Mouse (Mus musculus): ENCODE measurements around the gene Krt14. TPM values are rescaled to one million over a fixed set of nuclear protein-coding genes. Genes with fewer than 3 reads are reported as not detected.

Krt14 gene
- total and polyA plus RNA-seq, 3 experiments: 0.08 to 0.11 TPM; not detected in 1

DNA sequence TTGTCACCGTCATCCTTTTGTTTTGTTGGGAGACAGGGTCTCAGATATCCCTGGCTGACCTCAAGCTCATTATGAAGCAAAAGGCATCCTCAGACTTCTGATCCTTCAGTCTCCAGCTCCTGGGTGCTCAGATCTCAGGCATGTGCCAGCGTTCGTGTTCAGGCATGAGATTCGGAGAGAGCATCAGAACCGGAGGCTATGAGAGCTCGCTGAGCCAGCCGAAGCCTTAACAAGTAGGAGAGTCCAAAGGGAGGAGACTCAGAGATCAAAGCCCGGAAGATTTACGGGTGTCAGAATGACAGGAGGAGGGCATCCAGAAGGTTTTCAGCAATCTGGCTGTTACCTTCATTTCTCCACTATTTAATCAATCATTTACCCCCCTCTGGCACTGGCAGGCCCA lies 30.6 kb downstream of the Krt14 start:
- no peaks in the 10 kb centered on the region for H3K4me1 ChIP-seq (ENCODE audit: insufficient read depth, low read depth, low read length)
- H3K27me3 ChIP-seq (ENCODE audit: insufficient read depth, low read length): no peaks in the 10 kb centered on the region
- ATAC-seq (ENCODE audit: extremely low read depth, insufficient number of reproducible peaks, low FRiP score, poor library complexity, severe bottlenecking): no peak
- H3K4me3 ChIP-seq (ENCODE audit: low read depth, low read length): no peak overlapping the region
- no peaks in the 10 kb centered on the region for H3K36me3 ChIP-seq (replicated peaks)
- TF ChIP-seq GATA2 (IDR thresholded peaks at IDR 0.05; ENCODE audit: borderline replicate concordance, low read depth, low read length) (no peak), POLR2AphosphoS5 (IDR thresholded peaks at IDR 0.05; ENCODE audit: insufficient replicate concordance, low read depth, low read length) (no peak), GATA1 (IDR thresholded peaks at IDR 0.05; ENCODE audit: borderline replicate concordance, low read length) (no peak), TAL1 (conservative IDR thresholded peaks at IDR 0.05; ENCODE audit: low read depth, low read length) (no peak), CTCF (IDR thresholded peaks at IDR 0.05; ENCODE audit: low read depth, low read length) (no peak)
- no peak for DNase-seq (ENCODE audit: low spot score)
- peaks cover 67% of the 10 kb centered on the region for H3K9me3 ChIP-seq (replicated peaks)

DNA sequence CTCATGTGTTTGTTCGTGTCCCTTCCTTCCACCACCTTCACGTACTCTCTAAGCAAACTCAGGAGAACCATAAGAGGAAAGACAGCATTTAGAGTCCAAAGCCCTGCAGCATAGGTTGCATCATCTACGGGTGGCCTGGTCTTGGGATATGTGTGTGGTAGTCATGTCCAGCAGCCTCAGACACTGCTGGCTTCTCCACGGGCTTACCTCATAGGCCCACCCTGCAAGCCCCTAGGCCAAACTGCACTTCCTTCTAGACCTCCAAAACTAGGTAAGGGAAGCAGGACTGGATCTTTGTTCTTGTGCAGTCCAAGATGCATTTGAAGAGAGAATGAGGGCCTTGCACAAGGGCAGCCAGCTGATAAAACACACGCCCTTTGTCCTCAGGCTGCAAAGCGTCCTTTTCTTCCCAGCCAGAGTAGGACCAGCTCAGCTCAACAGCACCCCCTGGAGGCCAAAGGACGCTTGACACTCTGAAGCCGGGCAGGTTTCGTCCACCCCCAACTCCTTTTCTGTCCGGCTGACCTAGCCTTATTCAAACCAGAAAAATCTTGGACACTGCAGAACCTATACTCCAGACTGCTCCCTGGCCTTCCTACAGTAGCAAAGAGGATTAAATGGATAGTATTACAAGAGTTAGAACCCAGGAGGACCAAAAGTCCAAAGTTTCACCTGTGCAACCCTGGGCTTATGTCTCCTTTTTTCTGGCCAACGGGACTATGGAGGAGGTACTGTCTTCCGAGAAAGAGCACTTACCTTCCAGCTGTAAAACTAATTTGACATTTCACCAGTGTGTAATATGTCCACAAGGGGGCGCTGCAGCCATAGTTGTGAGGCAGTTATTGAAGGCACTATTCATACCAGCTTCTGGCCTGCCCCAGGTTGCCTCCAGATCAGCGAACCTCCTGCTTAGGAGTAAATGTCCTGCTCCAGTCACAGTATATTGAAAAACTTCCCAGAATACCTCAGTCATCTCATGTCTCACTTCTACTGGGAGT lies 38.3 kb downstream of the Krt14 start:
- Histone ChIP-seq H3K4me3 (ENCODE audit: low read depth, low read length) (no peak overlapping the region), H3K36me3 (replicated peaks) (no peaks in the 10 kb centered on the region), H3K27me3 (ENCODE audit: insufficient read depth, low read length) (no peaks in the 10 kb centered on the region), H3K4me1 (ENCODE audit: insufficient read depth, low read depth, low read length) (no peaks in the 10 kb centered on the region), H3K9me3 (replicated peaks) (peaks cover 70% of the 10 kb centered on the region)
- DNase-seq (ENCODE audit: low spot score) (no peak), ATAC-seq (ENCODE audit: extremely low read depth, insufficient number of reproducible peaks, low FRiP score, poor library complexity, severe bottlenecking) (no peak)
- TF ChIP-seq POLR2AphosphoS5 (IDR thresholded peaks at IDR 0.05; ENCODE audit: insufficient replicate concordance, low read depth, low read length) (no peak), GATA1 (IDR thresholded peaks at IDR 0.05; ENCODE audit: borderline replicate concordance, low read length) (no peak), GATA2 (IDR thresholded peaks at IDR 0.05; ENCODE audit: borderline replicate concordance, low read depth, low read length) (no peak), CTCF (IDR thresholded peaks at IDR 0.05; ENCODE audit: low read depth, low read length) (no peak; the same call in 1 of the 2 replicates), TAL1 (conservative IDR thresholded peaks at IDR 0.05; ENCODE audit: low read depth, low read length) (no peak)

DNA sequence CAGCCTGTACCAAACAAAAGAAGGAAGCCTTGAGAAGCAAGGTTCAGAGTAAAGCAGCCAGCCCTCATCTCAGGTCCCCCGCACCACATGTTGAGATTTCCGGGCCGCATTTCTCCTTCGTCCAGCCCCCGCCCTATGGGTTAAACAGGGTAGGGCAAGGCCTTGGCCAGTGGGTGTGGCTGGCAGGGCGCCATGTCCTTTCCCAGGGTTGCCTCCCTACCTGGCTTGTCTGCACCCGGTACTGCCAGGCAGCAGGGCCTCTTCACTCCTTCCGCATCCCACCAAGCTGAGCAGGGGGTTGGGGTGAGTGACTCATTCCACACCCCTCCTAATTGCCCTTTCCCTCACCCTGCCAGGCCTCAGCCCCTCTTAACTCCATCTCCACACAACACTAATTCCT lies 39.3 kb downstream of the Krt14 start:
- TF ChIP-seq GATA1 (IDR thresholded peaks at IDR 0.05; ENCODE audit: borderline replicate concordance, low read length) (no peak), CTCF (IDR thresholded peaks at IDR 0.05; ENCODE audit: low read depth, low read length) (no peak), POLR2AphosphoS5 (IDR thresholded peaks at IDR 0.05; ENCODE audit: insufficient replicate concordance, low read depth, low read length) (no peak), TAL1 (conservative IDR thresholded peaks at IDR 0.05; ENCODE audit: low read depth, low read length) (no peak), GATA2 (IDR thresholded peaks at IDR 0.05; ENCODE audit: borderline replicate concordance, low read depth, low read length) (no peak)
- no peak for ATAC-seq (ENCODE audit: extremely low read depth, insufficient number of reproducible peaks, low FRiP score, poor library complexity, severe bottlenecking)
- no peaks in the 10 kb centered on the region for H3K27me3 ChIP-seq (ENCODE audit: insufficient read depth, low read length)

DNA sequence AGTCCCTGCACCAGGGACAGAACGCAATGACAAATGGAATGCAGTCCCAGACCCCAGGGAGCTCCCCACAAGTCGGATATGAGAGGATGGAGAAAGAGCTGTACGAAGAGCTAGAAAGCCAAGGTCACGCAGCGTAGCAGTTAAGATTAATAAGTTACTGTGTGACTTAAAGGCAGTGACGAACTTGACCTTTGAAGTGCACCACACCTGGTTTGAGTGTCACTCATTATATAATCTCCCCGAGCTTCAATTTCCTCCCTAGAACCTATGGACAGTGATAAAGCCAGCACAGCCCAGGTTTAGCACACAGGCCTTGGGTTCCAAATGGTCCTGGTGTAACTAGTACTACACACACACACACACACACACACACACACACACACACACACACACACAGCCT lies 43.0 kb downstream of the Krt14 start:
- ATAC-seq (ENCODE audit: extremely low read depth, insufficient number of reproducible peaks, low FRiP score, poor library complexity, severe bottlenecking) (no peak), DNase-seq (ENCODE audit: low spot score) (no peak)
- H3K4me3 ChIP-seq (ENCODE audit: low read depth, low read length): no peak overlapping the region
- no peak for TF ChIP-seq POLR2AphosphoS5 (IDR thresholded peaks at IDR 0.05; ENCODE audit: insufficient replicate concordance, low read depth, low read length)
- TF ChIP-seq TAL1 (conservative IDR thresholded peaks at IDR 0.05; ENCODE audit: low read depth, low read length): no peak
- no peak for TF ChIP-seq GATA1 (IDR thresholded peaks at IDR 0.05; ENCODE audit: borderline replicate concordance, low read length)
- TF ChIP-seq GATA2 (IDR thresholded peaks at IDR 0.05; ENCODE audit: borderline replicate concordance, low read depth, low read length): no peak
- no peaks in the 10 kb centered on the region for H3K36me3 ChIP-seq (replicated peaks)
- no peaks in the 10 kb centered on the region for H3K27me3 ChIP-seq (ENCODE audit: insufficient read depth, low read length)
- no peaks in the 10 kb centered on the region for H3K4me1 ChIP-seq (ENCODE audit: insufficient read depth, low read depth, low read length)
- peaks cover 74% of the 10 kb centered on the region for H3K9me3 ChIP-seq (replicated peaks)

More for the DNA sequence above, 39.3 kb downstream of the Krt14 start:
- Histone ChIP-seq H3K9me3 (replicated peaks) (peaks cover 77% of the 10 kb centered on the region), H3K4me3 (ENCODE audit: low read depth, low read length) (no peak overlapping the region), H3K4me1 (ENCODE audit: insufficient read depth, low read depth, low read length) (no peaks in the 10 kb centered on the region), H3K36me3 (replicated peaks) (no peaks in the 10 kb centered on the region)
- no peak for DNase-seq (ENCODE audit: low spot score)

DNA sequence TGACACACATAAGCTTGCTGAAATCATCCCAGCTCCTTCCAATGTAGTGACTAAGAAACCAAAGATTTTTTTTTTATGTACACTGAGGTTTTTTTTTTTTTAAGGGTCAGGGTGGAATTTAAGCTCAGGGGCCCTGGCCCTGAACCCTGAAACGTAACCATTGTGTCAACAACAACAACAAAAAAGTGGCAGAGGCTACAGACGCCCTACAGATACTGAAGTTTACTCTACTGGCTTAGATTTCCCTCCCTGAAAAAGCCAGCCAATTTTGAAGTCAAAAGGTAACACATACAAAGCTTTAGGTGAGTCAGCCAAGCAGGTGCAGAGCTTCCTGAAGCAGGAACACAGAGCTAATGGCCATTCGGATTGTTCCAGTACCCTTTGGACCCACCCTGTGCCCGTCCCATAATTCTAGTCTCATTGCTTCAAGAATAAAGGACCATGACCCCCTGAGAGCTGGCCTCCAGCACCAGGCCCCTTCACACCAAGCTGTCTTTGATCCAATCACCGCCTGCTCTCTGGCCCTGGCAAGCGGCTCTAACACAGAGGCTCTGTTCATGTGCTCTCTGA lies 49.4 kb downstream of the Krt14 start:
- peaks cover 59% of the 10 kb centered on the region for H3K9me3 ChIP-seq (replicated peaks)
- DNase-seq (ENCODE audit: low spot score) (no peak), ATAC-seq (ENCODE audit: extremely low read depth, insufficient number of reproducible peaks, low FRiP score, poor library complexity, severe bottlenecking) (no peak)
- H3K27me3 ChIP-seq (ENCODE audit: insufficient read depth, low read length): no peaks in the 10 kb centered on the region
- no peak overlapping the region for H3K4me3 ChIP-seq (ENCODE audit: low read depth, low read length)
- TF ChIP-seq CTCF (IDR thresholded peaks at IDR 0.05; ENCODE audit: low read depth, low read length) (no peak), GATA1 (IDR thresholded peaks at IDR 0.05; ENCODE audit: borderline replicate concordance, low read length) (no peak), POLR2AphosphoS5 (IDR thresholded peaks at IDR 0.05; ENCODE audit: insufficient replicate concordance, low read depth, low read length) (no peak), GATA2 (IDR thresholded peaks at IDR 0.05; ENCODE audit: borderline replicate concordance, low read depth, low read length) (no peak), TAL1 (conservative IDR thresholded peaks at IDR 0.05; ENCODE audit: low read depth, low read length) (no peak)
- no peaks in the 10 kb centered on the region for H3K4me1 ChIP-seq (ENCODE audit: insufficient read depth, low read depth, low read length)
- H3K36me3 ChIP-seq (replicated peaks): no peaks in the 10 kb centered on the region

DNA sequence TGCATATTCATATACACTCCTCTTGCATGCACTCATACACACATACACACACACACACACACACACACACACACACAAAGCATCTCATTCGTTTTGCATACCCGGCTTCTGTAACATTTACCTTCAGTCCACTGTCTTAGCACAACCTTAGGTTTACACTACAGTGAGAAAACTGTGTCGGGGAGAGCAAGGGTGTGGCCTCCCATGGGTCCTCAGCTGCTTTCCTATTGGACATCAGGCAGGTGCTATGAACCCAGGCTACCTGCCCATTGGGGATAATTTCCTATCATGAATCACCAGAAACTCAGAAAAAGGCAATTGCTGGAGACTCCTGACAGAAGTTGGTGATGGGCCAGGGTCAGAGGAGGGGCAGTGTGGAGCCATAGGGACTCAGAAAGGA lies 50.0 kb downstream of the Krt14 start:
- TF ChIP-seq GATA1 (IDR thresholded peaks at IDR 0.05; ENCODE audit: borderline replicate concordance, low read length) (no peak), CTCF (IDR thresholded peaks at IDR 0.05; ENCODE audit: low read depth, low read length) (no peak), TAL1 (conservative IDR thresholded peaks at IDR 0.05; ENCODE audit: low read depth, low read length) (no peak), GATA2 (IDR thresholded peaks at IDR 0.05; ENCODE audit: borderline replicate concordance, low read depth, low read length) (no peak), POLR2AphosphoS5 (IDR thresholded peaks at IDR 0.05; ENCODE audit: insufficient replicate concordance, low read depth, low read length) (no peak)
- no peaks in the 10 kb centered on the region for H3K36me3 ChIP-seq (replicated peaks)
- no peaks in the 10 kb centered on the region for H3K4me1 ChIP-seq (ENCODE audit: insufficient read depth, low read depth, low read length)
- peaks cover 59% of the 10 kb centered on the region for H3K9me3 ChIP-seq (replicated peaks)
- DNase-seq (ENCODE audit: low spot score) (no peak), ATAC-seq (ENCODE audit: extremely low read depth, insufficient number of reproducible peaks, low FRiP score, poor library complexity, severe bottlenecking) (no peak)
- H3K4me3 ChIP-seq (ENCODE audit: low read depth, low read length): no peak overlapping the region
- H3K27me3 ChIP-seq (ENCODE audit: insufficient read depth, low read length): no peaks in the 10 kb centered on the region
